Mouse (Mus musculus) embryonic facial prominence, embryonic 14.5 days (tissue): ENCODE measurements around the gene Chchd10. TPM values are rescaled to one million over a fixed set of nuclear protein-coding genes. Genes with fewer than 3 reads are reported as not detected.
"Not testable (repeated sequence)": the region's sequence is repeated elsewhere in the genome, so short reads cannot be mapped to it uniquely, and the experiment has no call there.

Experiments
- ATAC-seq: fragments of 200-750 bp; cut with Nextera tagmentation; 2 replicates; pipeline ENCODE4 v1.8.0; 2017; ENCODE audit warnings: low read depth, moderate number of reproducible peaks, moderate TSS enrichment
- DNase-seq: peaks from one replicate; pipeline ENCODE4 v3.0.0-alpha.2; 2015; ENCODE audit warnings: low spot score
- H3K27ac ChIP-seq: fragments of 300-500 bp; sonication (generic); replicated peaks from 2 replicates; pipeline ENCODE4 v1.5.1; 2014; ENCODE audit warnings: low read depth, mild to moderate bottlenecking, low read length, moderate library complexity
- H3K27me3 ChIP-seq: fragments of 300-500 bp; sonication (generic); replicated peaks from 2 replicates; pipeline ENCODE4 v1.6.1; 2014; ENCODE audit warnings: low read length; ENCODE audit not compliant: control insufficient read depth, insufficient read depth
- H3K36me3 ChIP-seq: fragments of 300-500 bp; sonication (generic); 2 replicates; pipeline ENCODE4 v1.6.1; 2014; ENCODE audit warnings: low read length, mixed read lengths; ENCODE audit not compliant: control insufficient read depth, insufficient read depth
- H3K4me1 ChIP-seq: fragments of 300-500 bp; sonication (generic); 2 replicates; pipeline ENCODE4 v1.6.1; 2014; ENCODE audit warnings: antibody characterized with exemption, low read length; ENCODE audit not compliant: control insufficient read depth, insufficient read depth
- H3K4me2 ChIP-seq: fragments of 300-500 bp; sonication (generic); 2 replicates; pipeline ENCODE4 v1.6.1; 2014; ENCODE audit warnings: low read depth, mild to moderate bottlenecking, low read length, moderate library complexity, mixed read lengths
- H3K4me3 ChIP-seq: fragments of 300-500 bp; sonication (generic); 2 replicates; pipeline ENCODE4 v1.5.1; 2014; ENCODE audit warnings: low read depth, mild to moderate bottlenecking, low read length
- H3K9ac ChIP-seq: fragments of 300-500 bp; sonication (generic); 2 replicates; pipeline ENCODE4 v1.6.1; 2014; ENCODE audit warnings: low read depth, mild to moderate bottlenecking, low read length, moderate library complexity, mixed read lengths
- H3K9me3 ChIP-seq: fragments of 300-500 bp; sonication (generic); 2 replicates; pipeline ENCODE4 v1.6.1; 2016; ENCODE audit warnings: low read length; ENCODE audit not compliant: control insufficient read depth
- WGBS: fragments of 180-500 bp; shearing (Covaris S2); extraction: QIAGEN DNeasy Blood & Tissue Kit; methylation state at CpG from one replicate; pipeline ENCODE4 v1.1.7; 2014; 5-methylcytosine and 5-hydroxymethylcytosine counted together
- polyA plus RNA-seq: library from polyadenylated mRNA; unstranded; fragments of >200 nt; fragmentation: Nextera tagmentation; extraction: Ambion mirVana; gene quantifications from 2 replicates; pipeline ENCODE4 v1.2.1, GENCODE M21; 2014

Chchd10 gene
- 28.3 and 53.3 TPM in 2 replicates for polyA plus RNA-seq

GRCm38 (mm10) chr10:75932891-75933290 is at the start of gene Chchd10:
Gene Chchd10 (plus strand): TSS chr10:75933130.
- DNase-seq (no peak), ATAC-seq (no peak)
- Histone ChIP-seq H3K9ac (peak within 1 kb of the TSS; percentile 88), H3K4me3 (peak within 1 kb of the TSS; percentile 60), H3K9me3 (no peaks in the 10 kb centered on the region), H3K27ac (peak within 1 kb of the TSS; percentile 84), H3K4me1 (peaks cover 30% of the 10 kb centered on the region), H3K27me3 (peaks cover 20% of the 10 kb centered on the region), H3K36me3 (peaks cover 5% of the 10 kb centered on the region), H3K4me2 (peak within 1 kb of the TSS; percentile 88)
- 19% methylated on average over 6 of the region's 6 CpGs for WGBS

DNA sequence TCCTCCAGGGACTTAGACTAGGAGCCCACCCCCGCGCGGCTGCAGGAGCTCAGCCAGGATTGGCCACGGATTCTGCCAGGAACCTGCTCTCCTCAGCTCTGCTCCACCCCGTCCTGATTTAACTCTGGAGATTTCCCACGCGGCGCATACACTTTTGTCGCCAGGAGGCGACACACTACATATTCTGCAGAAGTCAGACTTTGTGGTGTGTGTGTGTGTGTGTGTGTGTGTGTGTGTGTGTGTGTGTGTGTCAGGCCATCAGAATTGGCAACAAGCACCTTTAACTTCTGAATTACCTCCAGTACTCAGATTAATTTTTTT is 49.7 kb upstream of the Chchd10 start:
- Histone ChIP-seq H3K4me1 (peaks cover 6% of the 10 kb centered on the region), H3K27ac (0 out of 2 replicates have a peak overlapping the region, but pooled peaks have one; percentile 33), H3K27me3 (no peaks in the 10 kb centered on the region), H3K9ac (no peak overlapping the region), H3K9me3 (no peaks in the 10 kb centered on the region), H3K36me3 (no peaks in the 10 kb centered on the region), H3K4me3 (no peak overlapping the region), H3K4me2 (peak overlapping the region; percentile 38; the same call in 1 of the 2 replicates)
- peak; percentile 90 for DNase-seq
- ATAC-seq, result peak; percentile 78
- 0% methylated on average over 10 of the region's 10 CpGs for WGBS

DNA sequence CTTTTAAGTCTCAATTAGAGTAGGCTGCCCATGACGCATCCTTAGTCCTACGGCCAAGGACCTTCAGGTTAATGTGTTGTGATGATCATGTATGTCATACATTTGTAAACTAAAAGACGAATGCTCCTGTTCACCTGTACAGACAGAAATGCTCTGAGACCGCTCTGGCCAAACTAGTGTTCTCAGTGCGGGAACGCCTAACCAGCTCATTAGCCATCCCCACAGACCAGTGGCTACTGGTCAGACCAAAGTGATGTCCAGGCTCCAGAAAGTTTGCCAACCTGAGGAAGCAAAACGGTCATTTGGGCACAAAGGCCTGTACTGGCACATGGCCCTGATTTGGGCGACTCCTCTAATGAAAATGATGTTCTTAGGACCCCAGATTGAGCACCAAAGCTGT is 48.2 kb upstream of the Chchd10 start:
- 93% methylated on average over 8 of the region's 8 CpGs for WGBS
- no peak overlapping the region for H3K27ac ChIP-seq
- no peaks in the 10 kb centered on the region for H3K27me3 ChIP-seq
- DNase-seq (no peak), ATAC-seq (no peak)
- H3K9ac ChIP-seq, result no peak overlapping the region
- no peaks in the 10 kb centered on the region for H3K36me3 ChIP-seq
- H3K9me3 ChIP-seq, result no peaks in the 10 kb centered on the region
- no peak overlapping the region for H3K4me2 ChIP-seq
- H3K4me1 ChIP-seq, result peaks cover 6% of the 10 kb centered on the region
- H3K4me3 ChIP-seq, result no peak overlapping the region

GRCm38 (mm10) chr10:75887504-75887903 is 45.4 kb upstream of the Chchd10 start:
- not testable (repeated sequence) for H3K9me3 ChIP-seq, H3K27me3 ChIP-seq, H3K4me2 ChIP-seq, ATAC-seq, H3K4me3 ChIP-seq, H3K4me1 ChIP-seq, DNase-seq, H3K36me3 ChIP-seq, H3K27ac ChIP-seq, H3K9ac ChIP-seq
- 62% methylated on average over 5 of the region's 5 CpGs for WGBS

DNA sequence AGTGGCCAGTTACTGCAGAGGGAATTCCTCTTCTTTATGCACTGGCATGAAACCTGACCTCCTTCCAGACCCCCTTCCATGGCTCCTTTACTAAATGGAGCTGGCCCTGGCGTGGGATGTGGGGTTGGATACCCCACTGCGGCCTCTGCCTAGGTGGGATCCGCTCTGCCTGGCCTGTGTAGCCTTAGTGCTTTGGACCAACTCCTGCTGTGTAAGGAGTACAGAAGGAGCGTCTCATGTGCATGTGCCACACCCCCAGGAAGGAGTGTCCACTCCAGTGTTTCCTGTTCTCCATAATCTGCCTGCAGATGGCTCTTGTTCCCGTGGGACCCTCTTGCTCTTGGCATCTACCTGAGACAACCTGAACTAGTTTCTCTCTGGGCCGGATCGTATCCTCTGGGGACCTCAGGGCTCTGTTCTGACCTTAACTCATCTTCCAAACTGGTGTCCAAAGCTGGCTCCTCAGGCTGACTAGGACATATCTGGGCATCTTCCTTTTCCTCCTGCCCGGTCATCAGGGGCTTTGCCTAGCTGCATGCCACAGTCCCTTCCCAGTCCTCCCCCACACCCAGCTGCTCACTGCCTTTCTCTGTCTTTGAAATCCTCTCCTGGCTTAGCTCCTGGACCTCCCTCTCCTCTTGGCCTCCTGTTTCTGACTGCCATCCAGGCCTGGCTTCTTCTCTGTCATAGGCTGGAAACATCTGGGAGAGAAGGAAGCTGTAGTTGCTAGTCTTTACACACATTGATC is 43.4 kb upstream of the Chchd10 start:
- H3K4me2 ChIP-seq, result no peak overlapping the region
- H3K9me3 ChIP-seq, result no peaks in the 10 kb centered on the region
- H3K4me1 ChIP-seq, result peaks cover 5% of the 10 kb centered on the region; the same call in 1 of the 2 replicates
- 38% methylated on average over 8 of the region's 8 CpGs for WGBS
- H3K9ac ChIP-seq, result no peak overlapping the region
- H3K27me3 ChIP-seq, result no peaks in the 10 kb centered on the region
- ATAC-seq, result no peak
- DNase-seq, result no peak
- H3K36me3 ChIP-seq, result peaks cover 8% of the 10 kb centered on the region
- no peak overlapping the region for H3K27ac ChIP-seq
- H3K4me3 ChIP-seq, result no peak overlapping the region

DNA sequence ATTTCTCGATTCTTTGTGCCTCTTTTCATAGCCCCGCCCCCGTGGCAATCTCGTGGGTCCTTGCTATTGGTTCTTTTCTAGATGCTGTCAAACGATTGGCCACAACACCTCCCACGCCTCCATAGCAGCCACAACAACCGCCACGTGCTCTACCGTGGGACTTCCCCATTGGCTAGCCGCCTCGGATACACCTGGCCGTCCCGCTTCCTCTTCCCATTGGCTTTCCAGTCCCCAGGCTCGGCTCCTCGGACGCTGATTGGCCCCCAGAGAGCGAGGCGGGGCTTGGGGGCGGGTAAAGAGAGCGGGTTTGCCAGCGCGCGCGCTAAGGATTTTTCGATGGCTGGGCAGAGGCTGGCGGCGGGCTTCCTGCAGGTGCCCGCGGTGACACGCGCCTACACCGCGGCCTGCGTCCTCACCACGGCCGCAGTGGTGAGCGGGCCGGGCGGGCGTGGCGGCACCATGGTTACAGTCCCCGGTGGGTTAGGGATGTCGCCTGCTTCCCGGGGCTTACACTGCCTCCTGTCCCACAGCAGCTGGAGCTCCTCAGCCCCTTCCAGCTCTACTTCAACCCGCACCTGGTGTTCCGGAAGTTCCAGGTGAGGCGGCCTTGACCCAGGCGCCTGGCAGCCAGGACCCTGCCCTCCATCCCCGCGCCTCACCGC is 39.7 kb upstream of the Chchd10 start, which contains the start of gene Derl3:
TSS of gene Derl3 (plus strand) at position 325 of the 662 bp plus-strand sequence.
- DNase-seq, result peak; percentile 99
- ATAC-seq, result peak; percentile 99
- Histone ChIP-seq H3K4me2 (peak within 1 kb of the TSS; percentile 76), H3K4me1 (peaks cover 5% of the 10 kb centered on the region; the same call in 1 of the 2 replicates), H3K9ac (peak within 1 kb of the TSS; percentile 56), H3K36me3 (peaks cover 34% of the 10 kb centered on the region), H3K4me3 (peak within 1 kb of the TSS; percentile 38), H3K27ac (no peak within 1 kb of the TSS; the same call in 1 of the 2 replicates), H3K9me3 (no peaks in the 10 kb centered on the region), H3K27me3 (no peaks in the 10 kb centered on the region)
- WGBS, result 2% methylated on average over 33 of the region's 51 CpGs

GRCm38 (mm10) chr10:75894601-75895000 is 38.3 kb upstream of the Chchd10 start:
- peaks cover 41% of the 10 kb centered on the region for H3K36me3 ChIP-seq
- WGBS, result 77% methylated on average over 6 of the region's 6 CpGs

DNA sequence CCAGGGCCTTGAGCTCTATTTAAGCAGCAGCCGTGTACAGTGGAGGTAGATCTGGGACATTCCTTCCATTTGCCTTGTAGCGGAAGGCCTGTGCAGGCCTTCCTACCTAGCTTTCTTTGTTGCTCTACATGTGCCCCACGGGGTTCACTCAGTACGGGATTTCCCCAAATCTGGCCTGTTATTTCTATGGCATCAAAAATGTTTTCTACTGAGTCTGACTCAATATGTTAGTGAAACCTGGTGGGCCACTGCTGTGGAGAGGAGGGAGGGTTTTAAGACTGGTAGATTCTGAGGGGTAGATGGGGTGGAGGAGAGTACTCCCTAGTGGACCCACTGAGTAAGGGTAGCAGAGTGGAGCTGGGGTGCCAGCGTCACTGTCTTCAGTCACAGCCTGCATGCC is 37.2 kb upstream of the Chchd10 start:
- H3K36me3 ChIP-seq, result peaks cover 47% of the 10 kb centered on the region
- H3K9ac ChIP-seq, result no peak overlapping the region
- H3K4me1 ChIP-seq, result peaks cover 5% of the 10 kb centered on the region; the same call in 1 of the 2 replicates
- ATAC-seq (no peak), DNase-seq (no peak)
- 92% methylated on average over 5 of the region's 5 CpGs for WGBS
- no peak overlapping the region for H3K4me2 ChIP-seq
- H3K27me3 ChIP-seq, result no peaks in the 10 kb centered on the region
- H3K9me3 ChIP-seq, result no peaks in the 10 kb centered on the region
- no peak overlapping the region for H3K4me3 ChIP-seq
- no peak overlapping the region for H3K27ac ChIP-seq

More at GRCm38 (mm10) chr10:75894601-75895000, 38.3 kb upstream of the Chchd10 start:
- Histone ChIP-seq H3K27me3 (no peaks in the 10 kb centered on the region), H3K4me2 (no peak overlapping the region), H3K9ac (no peak overlapping the region), H3K4me1 (peaks cover 5% of the 10 kb centered on the region; the same call in 1 of the 2 replicates), H3K9me3 (no peaks in the 10 kb centered on the region), H3K4me3 (no peak overlapping the region), H3K27ac (no peak overlapping the region)
- ATAC-seq, result no peak
- DNase-seq, result no peak
